22 mouse cellular contexts compared by ENCODE assay signal in genomic region chr5:147727481-147727880, GRCm38 (mm10). TPM values are rescaled to one million over a fixed set of nuclear protein-coding genes. Genes with fewer than 3 reads are reported as not detected.
DNase-seq lines count a peak whose midpoint lies in the region; ATAC-seq and TF ChIP-seq lines count a peak whose summit lies in the region.
"Had no signal": no experiment of that assay in that cellular context is flagged by ENCODE, and none has a peak within 500 bp of the region (broad histone marks: within the 10 kb centered on the region; RNA-seq: fewer than 3 reads in every experiment).

No protein-coding gene starts in this region.

- no peaks in the 10 kb centered on the region for H3K9me3 ChIP-seq in heart, embryonic 12.5 days (replicated peaks)
- H3K9me3 ChIP-seq in E14TG2a.4 (ENCODE audit: low read length): no peaks in the 10 kb centered on the region
- H3K9me3 ChIP-seq in embryonic facial prominence, embryonic 10.5 days: no peaks in the 10 kb centered on the region
- no peaks in the 10 kb centered on the region for H3K9me3 ChIP-seq in hindbrain, embryonic 13.5 days
- H3K9me3 ChIP-seq: embryonic facial prominence, embryonic 13.5 days; forebrain, embryonic 12.5 days; forebrain, embryonic 15.5 days; heart, embryonic 10.5 days; hindbrain, embryonic 10.5 days had no signal

- WGBS in heart, embryonic 12.5 days: 18% methylated on average over 12 of the region's 12 CpGs
- WGBS in embryonic facial prominence, embryonic 10.5 days: 10% methylated on average over 12 of the region's 12 CpGs
- 13% methylated on average over 12 of the region's 12 CpGs for WGBS in hindbrain, embryonic 13.5 days

- no peak overlapping the region for H3K4me3 ChIP-seq in heart, embryonic 12.5 days
- H3K4me3 ChIP-seq in E14TG2a.4 (replicated peaks; ENCODE audit: low read length): 0 out of 2 replicates have a peak overlapping the region, but pooled peaks have one; percentile 23
- H3K4me3 ChIP-seq in embryonic facial prominence, embryonic 10.5 days: no peak overlapping the region
- no peak overlapping the region for H3K4me3 ChIP-seq in hindbrain, embryonic 13.5 days
- H3K4me3 ChIP-seq: embryonic facial prominence, embryonic 13.5 days; erythroblast, embryonic 14.5 days; forebrain, embryonic 12.5 days; forebrain, embryonic 15.5 days; hindbrain, embryonic 10.5 days had no signal

- H3K4me1 ChIP-seq in heart, embryonic 12.5 days (replicated peaks): peaks cover 26% of the 10 kb centered on the region
- peaks cover 32% of the 10 kb centered on the region for H3K4me1 ChIP-seq in E14TG2a.4 (replicated peaks; ENCODE audit: low read depth, low read length)
- peaks cover 21% of the 10 kb centered on the region for H3K4me1 ChIP-seq in embryonic facial prominence, embryonic 10.5 days
- H3K4me1 ChIP-seq in hindbrain, embryonic 13.5 days (replicated peaks): peaks cover 18% of the 10 kb centered on the region

- ATAC-seq in heart, embryonic 12.5 days (ENCODE audit: insufficient number of reproducible peaks, low FRiP score): no peak
- ATAC-seq in hindbrain, embryonic 13.5 days (ENCODE audit: low FRiP score): no peak
- ATAC-seq: activated CD4-positive, CD25-positive, alpha-beta regulatory T cell, adult 4 months; CD4-positive, CD25-positive, alpha-beta regulatory T cell, adult 4 months; forebrain, embryonic 15.5 days; hindbrain, postnatal 0 days; inflammation-experienced regulatory T-cells, adult 6 months; intestine, embryonic 16.5 days had no signal

- DNase-seq in heart, postnatal 10 days: no peak
- DNase-seq in embryonic facial prominence, embryonic 10.5 days (ENCODE audit: low spot score): peak; percentile 30
- no peak for DNase-seq in testis, postnatal 14 days (ENCODE audit: low spot score)
- DNase-seq: cerebellum, adult 18-20 months; cerebellum, adult 9-10 months; cerebellum, postnatal 14 days; gastrocnemius, postnatal 14 days had no signal

- no peak for TF ChIP-seq CTCF in E14TG2a.4 (conservative IDR thresholded peaks at IDR 0.05; ENCODE audit: low read length)

- H3K4me2 ChIP-seq in heart, embryonic 12.5 days: peak overlapping the region; percentile 95; the same call in 1 of the 2 replicates
- no peak overlapping the region for H3K4me2 ChIP-seq in hindbrain, embryonic 13.5 days
- H3K4me2 ChIP-seq: embryonic facial prominence, embryonic 13.5 days; forebrain, embryonic 12.5 days; forebrain, embryonic 15.5 days; hindbrain, embryonic 14.5 days had no signal

- no peak overlapping the region for H3K27ac ChIP-seq in heart, embryonic 12.5 days (ENCODE audit: poor library complexity, severe bottlenecking)
- H3K27ac ChIP-seq in embryonic facial prominence, embryonic 10.5 days (replicated peaks): no peak overlapping the region
- H3K27ac ChIP-seq in hindbrain, embryonic 13.5 days: no peak overlapping the region
- H3K27ac ChIP-seq: embryonic facial prominence, embryonic 13.5 days; forebrain, embryonic 12.5 days; forebrain, embryonic 15.5 days; heart, embryonic 10.5 days; hindbrain, embryonic 10.5 days; hindbrain, embryonic 14.5 days; hindbrain, postnatal 0 days had no signal

- peaks cover 58% of the 10 kb centered on the region for H3K27me3 ChIP-seq in heart, embryonic 12.5 days (replicated peaks)
- peaks cover 88% of the 10 kb centered on the region for H3K27me3 ChIP-seq in E14TG2a.4 (ENCODE audit: insufficient read depth, low read length)
- peaks cover 91% of the 10 kb centered on the region for H3K27me3 ChIP-seq in embryonic facial prominence, embryonic 10.5 days (replicated peaks; ENCODE audit: low read depth, poor library complexity, severe bottlenecking)
- H3K27me3 ChIP-seq in hindbrain, embryonic 13.5 days: peaks cover 92% of the 10 kb centered on the region

- intact Hi-C loops in heart, postnatal 10 days (cut with DNase I): loop anchor here (2.0 kb wide), 2 partner anchors 23 to 121 kb away; no protein-coding TSS in a partner anchor

- no peak overlapping the region for H3K9ac ChIP-seq in heart, embryonic 12.5 days
- no peak overlapping the region for H3K9ac ChIP-seq in hindbrain, embryonic 13.5 days
- H3K9ac ChIP-seq: embryonic facial prominence, embryonic 13.5 days; forebrain, embryonic 12.5 days; forebrain, embryonic 15.5 days; hindbrain, embryonic 14.5 days had no signal

- no peaks in the 10 kb centered on the region for H3K36me3 ChIP-seq in heart, embryonic 12.5 days
- H3K36me3 ChIP-seq in E14TG2a.4 (ENCODE audit: insufficient read depth, low read length): no peaks in the 10 kb centered on the region
- H3K36me3 ChIP-seq in embryonic facial prominence, embryonic 10.5 days (replicated peaks): no peaks in the 10 kb centered on the region
- no peaks in the 10 kb centered on the region for H3K36me3 ChIP-seq in hindbrain, embryonic 13.5 days
- H3K36me3 ChIP-seq: embryonic facial prominence, embryonic 13.5 days; forebrain, embryonic 12.5 days; forebrain, embryonic 15.5 days; heart, embryonic 10.5 days; hindbrain, embryonic 10.5 days had no signal

RNA-seq across cellular contexts. Expression of gene Flt1, which starts 1.7 kb away (rescaled TPM):
- 27.8 and 30.4 TPM in 2 replicates for polyA plus RNA-seq in heart, embryonic 12.5 days (2016; fragmentation: Nextera tagmentation; extraction: Ambion mirVana)
- 10 to 100 TPM; 53.6 to 56.0 TPM for total RNA-seq in heart, postnatal 10 days (2021)
- polyA plus RNA-seq in embryonic facial prominence, embryonic 10.5 days (2016; fragmentation: Nextera tagmentation; extraction: Ambion mirVana): 9.5 and 11.0 TPM in 2 replicates
- 11.1 and 12.0 TPM in 2 replicates for polyA plus RNA-seq in hindbrain, embryonic 13.5 days (2015; fragmentation: Nextera tagmentation; extraction: Ambion mirVana)
- polyA plus RNA-seq: activated CD4-positive, CD25-positive, alpha-beta regulatory T cell, adult 4 months; inflammation-experienced regulatory T-cells, adult 6 months had no signal
